Mouse (Mus musculus): ENCODE results near the gene Dexi.

DNA sequence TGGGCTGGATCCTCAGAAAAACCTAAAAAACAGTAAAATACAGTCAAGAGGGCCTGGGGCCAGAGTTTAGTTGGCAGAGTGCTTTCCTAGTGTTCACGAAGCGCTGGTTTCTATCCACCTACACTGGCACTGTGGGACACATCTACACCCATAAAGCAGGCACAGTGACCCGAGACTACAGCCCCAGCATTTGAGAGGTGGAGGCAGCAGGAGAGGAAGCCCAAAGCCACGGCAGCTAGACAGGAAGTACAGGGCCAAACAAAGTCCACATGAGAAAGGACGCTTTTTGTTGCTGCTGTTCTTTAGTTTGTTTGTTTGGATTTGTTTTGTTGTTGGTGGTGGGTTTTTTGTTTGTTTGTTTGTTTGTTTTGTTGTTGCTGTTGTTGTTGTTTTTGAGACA lies 6.5 kb downstream of the Dexi start:
- TF ChIP-seq POLR2A (IDR thresholded peaks at IDR 0.05; ENCODE audit: borderline replicate concordance, low read depth, low read length) (no peak), CTCF (IDR thresholded peaks at IDR 0.05; ENCODE audit: low read depth, low read length) (no peak)

Data from bone marrow macrophage, adult 2 months (primary cell).